Mouse (Mus musculus) gonadal fat pad, adult 2 months (tissue): ENCODE data around the gene Fth1. TPM values are rescaled to one million over a fixed set of nuclear protein-coding genes. Genes with fewer than 3 reads are reported as not detected.

Source experiments
- DNase-seq: peaks from one replicate; pipeline ENCODE4 v3.0.0-alpha.2; 2012; ENCODE audit warnings: low read depth
- polyA plus RNA-seq: library from polyadenylated mRNA; depleted of rRNA; stranded (reverse); fragments of >200 nt; gene quantifications from 2 replicates; pipeline ENCODE4 v1.2.3, GENCODE M21; 2012; rRNA removed

The Fth1 gene
- polyA plus RNA-seq, 1 experiment = 2,066 TPM

- DNase-seq = no peak
These were observed 42.3 kb downstream of the Fth1 start for GRCm38 (mm10) chr19:10022414-10023303.

- no peak for DNase-seq
These were observed 42.9 kb downstream of the Fth1 start for GRCm38 (mm10) chr19:10023304-10023758.

DNA sequence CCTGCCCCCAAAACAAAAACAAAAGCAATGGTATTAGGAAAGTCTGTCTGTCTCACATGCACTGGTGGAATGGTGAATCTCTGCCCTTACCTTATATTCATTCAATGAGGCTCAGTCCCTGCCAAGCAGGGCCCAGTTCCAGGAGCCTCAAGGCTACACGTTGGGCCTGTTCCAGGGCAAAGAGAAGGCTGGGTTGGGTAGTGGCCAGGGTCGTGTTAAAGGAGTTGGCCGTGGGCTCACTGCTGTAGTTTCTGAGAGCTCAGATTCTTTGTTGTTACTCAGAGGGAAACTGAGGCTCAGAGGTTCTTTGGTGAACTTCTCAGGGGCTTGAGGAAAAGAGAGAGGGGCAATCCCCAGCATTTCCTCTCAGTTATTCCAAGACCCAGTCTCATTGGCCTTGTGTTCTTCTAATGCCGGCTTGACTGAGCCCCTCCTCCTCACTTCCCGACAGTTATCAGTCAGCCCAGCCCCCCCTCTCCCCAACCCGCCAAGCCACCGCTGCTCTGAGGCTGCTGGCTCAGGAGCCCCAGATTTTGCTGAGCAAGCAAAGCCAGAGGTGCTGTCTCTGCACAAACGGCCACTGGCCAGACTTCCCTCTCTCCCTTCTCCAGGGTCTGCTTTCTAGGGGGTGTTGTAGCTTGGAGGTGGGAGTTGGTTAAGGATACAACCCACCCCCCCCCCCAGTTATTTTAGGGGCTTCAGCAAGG lies 44.9 kb downstream of the Fth1 start:
- DNase-seq = no peak

DNA sequence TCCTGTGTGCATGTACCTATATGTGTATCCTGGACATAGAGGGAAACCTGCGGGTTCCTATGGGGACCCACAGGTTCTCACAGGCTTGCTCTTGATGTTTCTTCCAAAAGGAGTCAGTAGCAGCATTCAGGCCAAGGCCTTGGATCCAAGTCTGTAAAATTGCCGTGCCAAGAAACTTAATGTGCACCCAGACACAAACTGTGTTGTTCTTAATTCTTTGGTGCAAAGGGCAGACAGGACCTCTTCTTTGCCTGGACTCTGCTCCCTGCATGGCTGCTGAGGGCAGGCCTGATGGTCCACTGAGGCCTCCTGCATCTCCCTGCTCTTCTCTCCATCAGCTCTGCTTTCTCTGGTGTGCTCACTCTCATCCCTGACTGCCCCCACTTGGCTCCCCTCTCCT lies 49.3 kb downstream of the Fth1 start:
- DNase-seq = no peak

GRCm38 (mm10) chr19:10033211-10033973 lies 53.0 kb downstream of the Fth1 start:
- DNase-seq = no peak

DNA sequence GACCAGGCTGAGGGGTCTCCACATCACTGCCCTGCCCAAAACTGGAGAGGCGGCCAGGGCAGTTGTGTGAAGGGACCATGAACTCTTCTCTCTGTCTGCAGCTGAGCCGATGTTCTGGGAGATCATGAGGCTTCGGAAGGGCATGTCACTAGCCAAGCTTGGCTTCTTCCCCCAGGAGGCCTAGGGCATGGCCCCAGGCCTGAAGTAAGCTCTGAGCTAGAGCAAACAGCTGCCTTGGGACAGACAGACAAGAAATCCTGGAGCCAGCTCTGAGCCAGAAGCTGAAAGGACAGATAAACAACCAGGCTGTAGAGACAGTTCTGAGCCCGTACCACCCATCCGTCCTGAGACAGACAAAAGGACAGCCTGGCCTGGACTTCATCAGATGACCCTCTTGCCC lies 54.0 kb downstream of the Fth1 start:
- no peak for DNase-seq

Other genes with a start within 250 kb of the Fth1 start
- gene Scgb2a2, start 133.0 kb upstream of the Fth1 start, polyA plus RNA-seq = not detected in 2 replicates
- 5.1 and 5.6 TPM in 2 replicates for gene Incenp, start 81.0 kb upstream of the Fth1 start, polyA plus RNA-seq
- gene Best1, start 21.0 kb downstream of the Fth1 start, polyA plus RNA-seq = 2.0 and 2.7 TPM in 2 replicates
- gene Rab3il1, start 21.1 kb downstream of the Fth1 start, polyA plus RNA-seq = 28.9 and 31.0 TPM in 2 replicates
- gene Fads3, start 61.0 kb downstream of the Fth1 start, polyA plus RNA-seq = 317 and 687 TPM in 2 replicates
- 318 and 372 TPM in 2 replicates for gene Fads2, start 121.1 kb downstream of the Fth1 start, polyA plus RNA-seq
- 111 and 198 TPM in 2 replicates for gene Fads1, start 202.3 kb downstream of the Fth1 start, polyA plus RNA-seq
- gene Tmem258, start 223.4 kb downstream of the Fth1 start, polyA plus RNA-seq = 131 and 209 TPM in 2 replicates
- gene Fen1, start 223.6 kb downstream of the Fth1 start, polyA plus RNA-seq = 10.5 and 11.0 TPM in 2 replicates